Mouse (Mus musculus) liver, postnatal 0 days (tissue): ENCODE results near the gene Plekha1.

ENCODE experiments used
- CTCF ChIP-seq: sonication (generic); IDR thresholded peaks from 2 replicates; pipeline ENCODE4 v1.5.1; 2016; ENCODE audit warnings: antibody characterized with exemption, low read depth
- EP300 ChIP-seq: IDR thresholded peaks from 2 replicates; pipeline ENCODE4 v1.6.1; 2016; ENCODE audit warnings: antibody characterized with exemption, low read depth, mild to moderate bottlenecking

- TF ChIP-seq CTCF (no peak), EP300 (no peak)
Observed at GRCm38 (mm10) chr7:130867256-130867655, 1.7 kb downstream of the Plekha1 start.
